Mouse (Mus musculus) MEL (cell line): ENCODE results near the gene Rab8a.

Experiments
- POLR2A ChIP-seq, 2 experiments: IDR thresholded peaks; 2 replicates each; pipeline ENCODE4 v1.6.1; 2011 to 2012; ENCODE audit warnings: low read length in 2 of 2, mild to moderate bottlenecking in 2 of 2, control low read depth in 1 of 2, improper control_type of control experiment in 1 of 2, low read depth in 1 of 2, moderate library complexity in 1 of 2; ENCODE audit not compliant: control insufficient read depth in 1 of 2, insufficient read depth in 1 of 2, poor library complexity in 1 of 2
- ZMIZ1 ChIP-seq: IDR thresholded peaks from 2 replicates; pipeline ENCODE4 v1.6.1; 2012; ENCODE audit warnings: low read depth, mild to moderate bottlenecking, inconsistent platforms, low read length, improper control_type of control experiment, moderate library complexity

DNA sequence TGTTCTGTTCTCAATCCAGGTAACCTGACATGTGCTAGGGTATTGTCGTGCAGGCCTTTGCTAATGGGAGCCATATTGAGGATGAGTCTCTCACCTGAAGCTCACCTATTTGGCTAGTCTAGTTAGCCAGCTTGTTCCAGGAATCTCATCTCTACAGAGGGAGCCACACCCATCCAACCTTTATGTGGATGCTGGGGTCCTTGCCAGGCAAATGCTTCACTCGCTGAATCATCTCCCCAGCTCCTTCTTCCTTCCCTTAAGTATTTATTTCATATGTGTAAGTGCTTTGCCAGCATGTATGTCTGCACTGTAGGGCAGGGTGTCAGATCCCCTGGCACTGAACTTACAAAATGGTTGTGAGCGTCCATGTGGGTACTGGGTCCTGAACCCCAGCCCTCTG lies 14.4 kb upstream of the Rab8a start:
- TF ChIP-seq ZMIZ1 (no peak), POLR2A (IDR thresholded peaks at IDR 0.05; ENCODE audit: control insufficient read depth in 1 of 2, insufficient read depth in 1 of 2, low read depth in 1 of 2, low read length in 2 of 2, poor library complexity in 1 of 2) (no peak)
